Mouse (Mus musculus): ENCODE data around the gene Slc18b1.

DNA sequence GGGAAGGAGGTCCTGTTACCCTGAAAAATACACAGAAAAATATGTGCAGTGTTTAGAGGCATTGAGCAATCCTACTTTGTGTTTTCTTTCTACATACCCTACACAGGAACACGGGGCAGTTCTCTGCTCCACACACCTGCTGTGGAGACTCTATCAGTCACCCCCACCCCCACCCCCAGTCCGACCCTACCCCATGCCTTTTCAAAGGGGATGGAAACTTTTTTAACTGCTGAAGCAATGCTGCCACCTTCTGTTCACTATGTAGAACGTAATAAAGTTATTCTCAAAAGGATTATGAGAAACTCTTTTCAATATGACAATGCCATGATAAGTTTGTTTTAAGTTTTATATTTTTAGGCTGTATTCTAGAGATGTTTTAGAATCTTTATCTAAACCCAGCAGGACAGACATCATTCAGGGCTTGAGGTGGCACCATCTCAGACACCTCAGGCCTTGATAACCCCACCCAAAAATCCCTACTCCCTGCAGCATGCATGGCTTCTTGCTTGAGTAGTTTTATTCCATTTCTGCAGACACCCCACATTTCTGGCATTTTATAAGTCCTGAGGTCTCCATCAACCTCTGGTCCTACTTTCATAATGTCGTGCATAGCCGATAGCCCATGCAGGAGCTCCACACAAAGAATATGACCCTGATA, 19.4 kb upstream of the Slc18b1 start:
- TF ChIP-seq FLI1 (IDR thresholded peaks at IDR 0.05; ENCODE audit: low read length) (no peak), GATA1 (IDR thresholded peaks at IDR 0.05; ENCODE audit: borderline replicate concordance, low read length) (no peak)

All from megakaryocyte, embryonic 14.5 days (primary cell).